Mouse (Mus musculus) lung, embryonic 16.5 days (tissue): ENCODE measurements at regions not wholly inside any gene's neighbourhood (a gene's known extent, or its start where the extent isn't known, plus 50 kb on each side); places are given as distances from the start of the nearest gene placed in this dataset.

Experiments
- ATAC-seq: fragments of 200-750 bp; cut with Nextera tagmentation; 2 replicates; pipeline ENCODE4 v1.8.0; 2017; ENCODE audit warnings: low read depth, mild to moderate bottlenecking, moderate library complexity
- H3K27ac ChIP-seq: fragments of 300-500 bp; sonication (generic); 2 replicates; pipeline ENCODE4 v1.5.1; 2014; ENCODE audit warnings: mild to moderate bottlenecking, control low read depth, low read length
- H3K27me3 ChIP-seq: fragments of 300-500 bp; sonication (generic); 2 replicates; pipeline ENCODE4 v1.6.1; 2014; ENCODE audit warnings: low read depth, low read length, mixed read lengths; ENCODE audit not compliant: control insufficient read depth, insufficient read depth
- H3K36me3 ChIP-seq: fragments of 300-500 bp; sonication (generic); 2 replicates; pipeline ENCODE4 v1.6.1; 2014; ENCODE audit warnings: low read length; ENCODE audit not compliant: control insufficient read depth, insufficient read depth
- H3K4me1 ChIP-seq: fragments of 300-500 bp; sonication (generic); replicated peaks from 2 replicates; pipeline ENCODE4 v1.6.1; 2014; ENCODE audit warnings: low read length, mixed read lengths; ENCODE audit not compliant: control insufficient read depth, insufficient read depth
- H3K4me2 ChIP-seq: fragments of 300-500 bp; sonication (generic); 2 replicates; pipeline ENCODE4 v1.6.1; 2014; ENCODE audit warnings: low read depth, low read length, control low read depth
- H3K4me3 ChIP-seq: fragments of 300-500 bp; sonication (generic); 2 replicates; pipeline ENCODE4 v1.5.1; 2014; ENCODE audit warnings: mild to moderate bottlenecking, low read length, control low read depth
- H3K9ac ChIP-seq: fragments of 300-500 bp; sonication (generic); 2 replicates; pipeline ENCODE4 v1.6.1; 2014; ENCODE audit warnings: low read length, control low read depth
- H3K9me3 ChIP-seq: fragments of 300-500 bp; sonication (generic); 2 replicates; pipeline ENCODE4 v1.6.1; 2016; ENCODE audit warnings: low read length; ENCODE audit not compliant: control insufficient read depth
- WGBS: fragments of 180-500 bp; shearing (Covaris S2); extraction: QIAGEN DNeasy Blood & Tissue Kit; methylation state at CpG from one replicate; pipeline ENCODE4 v1.1.7; 2014; 5-methylcytosine and 5-hydroxymethylcytosine counted together

GRCm38 (mm10) chrX:119852436-119852835 is 74.6 kb upstream of the Pabpc5 start:
- H3K27ac ChIP-seq, result no peak overlapping the region
- no peaks in the 10 kb centered on the region for H3K27me3 ChIP-seq
- peak; percentile 75 for ATAC-seq
- H3K4me2 ChIP-seq, result no peak overlapping the region
- H3K36me3 ChIP-seq, result no peaks in the 10 kb centered on the region
- no peak overlapping the region for H3K9ac ChIP-seq
- WGBS, result 36% methylated on average over 5 of the region's 5 CpGs
- H3K4me1 ChIP-seq, result no peaks in the 10 kb centered on the region
- H3K4me3 ChIP-seq, result no peak overlapping the region
- no peaks in the 10 kb centered on the region for H3K9me3 ChIP-seq
